Mouse (Mus musculus): ENCODE data around the gene Bbs1.
"Not testable (repeated sequence)": the region's sequence is repeated elsewhere in the genome, so short reads cannot be mapped to it uniquely, and the experiment has no call there.

The Bbs1 gene

DNA sequence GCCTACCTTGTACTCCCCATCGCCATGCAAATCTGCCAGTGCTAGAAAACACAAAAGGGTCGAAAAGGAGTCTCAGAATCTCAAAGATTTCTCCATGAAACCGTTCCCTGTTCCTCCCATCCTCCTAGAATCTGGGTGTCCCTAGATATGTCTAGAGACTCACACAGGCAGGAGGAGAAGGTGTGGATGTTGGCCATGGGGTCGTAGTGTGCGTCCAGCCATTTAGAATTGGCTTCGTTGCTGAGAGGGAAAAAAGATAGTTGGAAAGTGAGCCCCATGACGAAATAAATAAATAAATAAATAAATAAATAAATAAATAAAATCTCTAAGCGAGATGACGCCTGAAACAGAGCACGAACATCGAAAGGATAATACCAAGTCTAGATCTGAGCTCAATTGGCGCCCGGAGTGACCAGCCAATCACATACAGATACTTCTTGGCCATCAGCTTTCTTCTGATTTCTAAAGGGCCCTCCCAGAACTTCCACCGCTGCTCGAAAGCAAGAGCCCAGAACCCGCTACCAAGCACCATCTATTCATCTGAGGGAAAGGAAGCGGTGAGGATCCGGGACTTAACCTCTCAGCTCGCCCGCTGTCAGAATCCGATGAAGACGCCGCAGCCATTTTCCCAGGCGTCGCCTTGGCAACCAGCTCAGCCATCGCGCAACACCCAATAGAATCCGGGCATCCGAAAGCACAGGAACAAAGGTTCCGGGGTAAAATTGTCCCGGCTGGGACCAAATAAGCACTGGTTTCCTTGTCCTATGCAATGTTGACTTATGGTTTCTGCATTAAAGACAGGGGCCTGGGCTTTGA is at the start of gene Bbs1:
Bbs1 (minus strand) TSS at position 650 of the 816 bp plus-strand sequence.
- DNase-seq: peak; percentile 90

DNA sequence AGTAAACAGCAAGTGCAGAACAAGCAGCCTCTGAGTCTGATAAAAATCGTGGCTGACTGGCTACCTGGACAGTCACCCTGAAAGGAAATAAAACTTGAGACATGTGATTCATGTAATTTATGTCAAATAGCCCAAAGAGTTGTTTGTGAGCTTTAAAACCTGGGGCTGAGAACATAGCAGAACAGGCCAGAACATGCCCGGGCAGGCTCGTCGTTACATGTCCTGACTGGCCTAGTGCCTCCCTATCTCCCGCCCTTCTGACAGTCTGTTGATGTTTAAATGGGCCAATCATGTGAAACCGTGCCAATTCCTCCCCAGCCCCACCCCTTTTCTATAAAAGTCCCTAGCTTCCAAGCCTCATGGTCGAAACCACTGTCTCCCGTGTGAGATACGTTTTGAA is 42.2 kb upstream of the Bbs1 start:
- not testable (repeated sequence) for DNase-seq

DNA sequence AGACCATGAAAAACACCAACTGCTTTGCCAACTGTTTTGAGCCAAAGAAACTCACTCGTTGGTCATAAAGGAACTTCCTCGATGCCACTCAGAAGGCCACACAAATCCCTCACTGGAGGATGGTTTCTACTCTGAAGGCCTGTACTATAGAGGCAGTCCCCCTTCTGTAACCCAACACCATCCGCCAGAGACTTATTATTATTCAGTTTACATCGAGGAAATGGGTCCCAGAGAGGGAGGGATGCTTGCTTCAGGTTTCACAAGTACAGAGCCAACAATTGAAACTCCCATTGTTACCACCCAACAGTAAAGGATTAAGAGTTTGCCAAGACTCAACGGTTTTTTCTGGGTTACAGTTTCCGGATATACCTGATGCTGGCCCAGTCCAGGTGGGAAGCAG is 39.1 kb upstream of the Bbs1 start:
- DNase-seq: no peak

DNA sequence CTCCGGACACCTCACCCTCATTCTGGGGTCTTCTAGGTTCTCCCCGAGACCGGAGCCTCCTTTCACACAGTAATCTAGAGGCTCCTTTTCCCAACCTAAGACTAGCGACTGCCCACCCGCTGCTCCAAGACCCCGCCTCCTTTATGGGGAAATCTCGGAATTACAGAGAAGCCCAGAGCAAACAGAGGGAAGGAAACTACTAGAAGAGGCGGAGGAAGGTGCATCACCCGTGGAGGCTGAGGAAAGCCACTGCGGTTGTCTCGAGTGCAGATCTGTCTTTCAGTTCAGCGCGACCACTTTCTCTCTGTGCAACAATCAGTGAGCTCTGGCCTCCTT is 36.8 kb upstream of the Bbs1 start:
- no peak for DNase-seq

DNA sequence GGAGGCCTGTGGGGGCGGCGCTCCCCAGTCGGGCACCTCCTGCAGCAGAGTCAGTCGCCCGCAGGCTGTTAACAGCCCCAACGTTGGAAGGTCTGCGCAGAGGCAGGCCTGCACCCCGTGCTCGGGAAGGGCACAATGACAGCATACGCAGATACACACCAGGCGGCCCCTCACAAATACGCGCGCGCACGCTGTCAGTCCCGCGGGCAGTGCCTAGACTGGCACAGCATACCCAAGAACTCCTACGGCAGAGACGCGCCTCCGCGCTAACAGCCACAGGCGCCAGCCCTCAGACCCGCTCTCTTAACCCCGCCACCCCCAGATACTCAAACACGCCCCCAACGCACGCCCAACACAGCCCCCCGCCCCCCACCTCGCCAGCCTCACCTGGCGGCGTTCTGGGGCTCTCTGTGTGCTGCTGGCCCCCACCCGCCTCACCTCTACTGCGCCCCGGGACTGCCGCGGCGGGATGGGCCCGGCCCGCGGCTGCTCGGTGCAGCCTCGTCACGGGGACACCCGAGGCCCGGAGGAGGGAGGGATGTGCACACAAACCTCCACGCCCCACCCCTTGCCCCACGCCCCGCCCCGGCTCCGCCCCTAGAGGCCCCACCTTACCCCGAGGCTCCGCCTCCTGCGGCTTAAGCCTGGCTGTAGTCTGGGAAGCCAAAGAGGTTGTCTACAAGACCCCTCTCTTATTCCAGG is 36.3 kb upstream of the Bbs1 start, which contains the start of gene Peli3:
Peli3 (minus strand) TSS at position 577 of the 702 bp plus-strand sequence.
- DNase-seq: peak; percentile 94 to 95

DNA sequence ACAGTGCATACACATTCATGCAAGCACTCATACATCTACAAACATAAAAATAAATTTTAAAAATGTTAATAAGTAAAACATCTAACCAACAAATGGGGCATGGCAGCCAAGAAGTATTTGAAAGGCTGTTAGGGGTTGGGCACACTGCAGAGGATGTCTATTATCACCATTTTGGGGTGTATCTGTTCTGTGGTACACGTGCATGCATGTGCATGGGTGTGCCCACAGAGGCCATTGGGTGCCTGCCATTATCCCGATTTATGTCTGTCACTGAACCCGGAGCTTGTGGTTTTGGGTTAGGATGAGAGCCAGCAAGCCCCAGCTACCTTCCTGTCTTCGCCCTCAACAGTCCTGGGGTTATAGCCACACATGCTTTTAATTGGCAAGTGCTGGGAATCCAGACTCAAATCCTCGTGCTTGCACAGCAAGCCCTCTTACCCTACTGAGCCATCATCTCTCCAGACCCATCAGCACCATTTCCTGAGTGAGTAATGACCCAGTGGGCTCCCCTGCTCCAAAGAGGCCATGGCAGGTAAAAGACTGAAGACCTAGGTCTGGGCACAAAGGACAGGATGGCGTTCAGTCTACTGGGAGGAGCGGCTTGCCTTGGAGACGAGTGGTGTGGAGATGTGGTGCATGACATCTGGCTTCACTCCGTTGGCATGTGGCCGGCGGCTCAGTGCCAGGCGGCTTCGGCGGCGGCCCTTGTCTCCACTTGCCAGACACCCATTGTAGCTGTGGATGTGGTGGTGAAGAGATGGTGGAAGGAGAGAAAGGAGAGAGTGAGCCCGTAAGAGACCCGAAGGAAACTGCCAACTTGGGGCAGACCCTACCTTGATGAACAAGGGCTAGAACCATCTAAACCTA is 31.2 kb upstream of the Bbs1 start:
- DNase-seq: peak; percentile 90 to 92

DNA sequence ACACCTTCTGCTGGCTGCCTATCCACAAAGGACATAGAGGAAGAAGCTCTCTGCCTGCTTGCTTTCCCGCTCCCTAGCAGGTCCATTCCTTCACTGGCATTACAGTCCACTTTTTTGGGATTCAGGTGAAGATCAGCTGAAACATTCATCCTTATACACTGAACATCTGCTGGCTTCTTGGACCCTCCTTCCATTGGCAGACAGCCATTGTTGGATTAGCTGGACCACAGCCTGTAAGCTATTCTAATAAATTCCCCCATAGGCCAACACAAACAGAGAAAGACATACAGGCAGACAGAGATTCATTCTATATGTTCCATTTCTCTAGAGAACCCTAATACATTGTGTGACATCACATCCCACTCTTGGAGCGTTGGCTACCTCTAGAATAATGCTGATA is 30.5 kb upstream of the Bbs1 start:
- peak; percentile 50 to 51 for DNase-seq

DNA sequence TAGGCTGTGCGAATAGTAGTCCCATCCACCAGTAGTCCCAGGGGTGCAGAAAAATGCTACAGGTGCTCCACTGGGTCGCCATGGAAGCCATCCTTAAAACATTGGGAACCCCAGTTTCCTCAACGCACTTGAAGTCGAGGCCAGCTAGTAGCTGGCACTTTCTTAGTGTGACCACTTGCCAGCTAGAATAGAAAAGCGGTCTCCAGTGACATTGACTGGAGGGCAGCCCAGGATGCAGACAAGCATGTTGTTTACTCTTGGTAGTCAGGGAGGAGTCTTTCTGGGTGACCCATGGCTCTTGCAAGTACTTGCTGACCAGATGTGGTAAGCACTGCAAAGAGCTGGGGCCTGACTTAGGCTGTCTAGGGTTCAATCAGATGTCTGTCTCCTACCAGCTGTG is 22.4 kb upstream of the Bbs1 start:
- peak; percentile 45 to 48 for DNase-seq

DNA sequence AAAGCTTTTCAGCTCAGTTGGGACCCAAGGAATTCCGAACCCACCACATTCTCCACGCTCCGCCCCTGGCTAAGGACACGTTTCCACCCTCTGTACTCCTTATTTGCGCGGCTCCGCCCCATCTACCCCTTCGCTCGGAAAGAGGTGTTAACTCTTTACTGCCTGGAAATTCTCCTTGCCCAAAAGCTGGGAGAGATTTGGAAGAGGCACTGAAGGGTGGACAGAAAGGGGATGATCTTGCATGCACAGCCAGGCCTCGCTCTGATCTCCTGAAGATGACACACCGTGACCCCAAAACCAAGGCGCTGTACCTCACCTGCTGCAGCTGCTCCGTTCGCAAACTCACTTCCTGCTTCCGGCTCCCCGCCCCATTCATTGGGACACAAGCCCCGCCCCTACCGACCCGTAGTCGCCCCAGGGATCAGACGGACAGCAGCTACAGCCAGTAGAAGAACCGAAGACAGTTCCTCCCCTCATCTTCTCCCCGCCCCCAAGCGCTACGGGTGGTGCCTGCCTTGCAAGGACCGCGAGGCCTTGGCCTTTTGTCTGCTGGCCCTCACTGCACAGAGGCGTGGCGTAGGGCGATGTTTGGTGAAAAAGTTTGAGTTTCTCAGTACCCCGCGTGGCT is 21.6 kb upstream of the Bbs1 start, which contains the start of gene Dpp3:
Dpp3 (minus strand) TSS at position 384 of the 628 bp plus-strand sequence.
- DNase-seq: peak; percentile 100

DNA sequence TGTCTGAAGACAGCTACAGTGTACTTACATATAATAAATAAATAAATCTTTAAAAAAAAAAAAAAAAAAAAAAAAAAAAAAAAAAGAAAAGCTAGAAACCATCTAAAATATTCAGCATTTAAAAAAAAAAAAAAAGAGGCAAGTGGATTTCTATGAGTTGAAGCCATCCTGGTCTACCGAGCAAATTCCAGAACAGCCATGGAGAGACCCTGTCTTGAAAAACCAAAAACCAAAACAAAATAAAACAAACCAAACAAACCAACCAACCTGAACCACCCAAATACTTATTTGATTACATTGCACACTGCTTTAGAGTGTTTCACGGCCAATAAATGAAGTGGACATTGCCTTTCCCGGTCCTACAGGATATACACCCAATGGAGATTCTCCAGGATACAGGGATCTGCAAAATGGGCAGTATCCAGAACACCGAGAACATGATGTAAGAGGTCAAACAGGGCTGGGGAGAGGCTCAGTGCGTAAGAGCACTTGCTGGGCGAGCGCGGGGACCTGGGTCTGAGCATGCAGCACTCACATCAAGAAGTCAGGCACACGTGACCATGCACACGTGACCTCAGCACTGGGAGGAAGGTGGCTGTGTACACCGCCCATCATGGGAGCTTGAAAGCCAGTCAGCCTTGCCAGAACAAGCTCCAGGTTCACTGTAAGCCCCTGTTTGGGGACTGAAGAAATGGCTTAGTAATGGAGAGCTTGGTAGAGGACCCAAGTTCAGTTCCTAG is 18.9 kb upstream of the Bbs1 start:
- DNase-seq: no peak

DNA sequence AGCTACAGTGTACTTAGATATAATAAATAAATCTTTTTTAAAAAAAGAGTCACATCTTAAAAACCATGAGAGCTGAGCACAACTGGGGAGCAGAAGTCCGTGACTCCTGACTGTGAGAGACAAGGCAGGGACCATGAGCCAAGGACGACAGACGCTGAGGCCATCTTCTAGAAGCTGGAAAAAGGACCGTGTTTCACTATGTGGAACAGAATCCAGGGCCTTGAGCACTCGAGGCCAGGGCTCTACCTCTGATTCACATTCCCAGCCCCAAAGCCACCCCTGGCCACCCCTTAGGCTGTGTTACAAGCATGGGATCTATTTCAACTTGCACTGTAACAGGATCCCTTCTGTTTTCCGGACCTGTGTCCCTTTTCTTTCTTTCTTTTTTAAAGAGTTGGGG is 13.2 kb upstream of the Bbs1 start:
- DNase-seq: no peak

DNA sequence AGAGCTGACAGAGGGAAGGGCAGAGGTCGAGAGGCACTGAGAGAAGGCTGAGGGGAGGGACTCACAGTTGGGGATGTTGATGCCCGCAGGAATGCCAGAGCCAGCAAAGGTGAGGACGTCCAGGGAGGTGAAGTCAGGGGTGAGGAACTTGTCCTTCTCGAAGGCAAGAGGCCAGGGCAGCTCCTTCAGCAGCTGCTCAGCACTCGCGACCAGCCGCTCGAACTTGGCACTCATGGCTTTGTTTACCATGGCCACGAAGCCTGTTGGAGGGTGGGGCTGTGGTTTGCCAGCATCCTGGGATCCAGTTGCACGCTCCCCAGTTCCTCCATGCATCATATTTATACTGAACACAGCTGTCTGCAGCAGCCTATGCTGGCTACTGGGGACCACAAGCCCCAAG is 10.4 kb upstream of the Bbs1 start:
- DNase-seq: no peak

DNA sequence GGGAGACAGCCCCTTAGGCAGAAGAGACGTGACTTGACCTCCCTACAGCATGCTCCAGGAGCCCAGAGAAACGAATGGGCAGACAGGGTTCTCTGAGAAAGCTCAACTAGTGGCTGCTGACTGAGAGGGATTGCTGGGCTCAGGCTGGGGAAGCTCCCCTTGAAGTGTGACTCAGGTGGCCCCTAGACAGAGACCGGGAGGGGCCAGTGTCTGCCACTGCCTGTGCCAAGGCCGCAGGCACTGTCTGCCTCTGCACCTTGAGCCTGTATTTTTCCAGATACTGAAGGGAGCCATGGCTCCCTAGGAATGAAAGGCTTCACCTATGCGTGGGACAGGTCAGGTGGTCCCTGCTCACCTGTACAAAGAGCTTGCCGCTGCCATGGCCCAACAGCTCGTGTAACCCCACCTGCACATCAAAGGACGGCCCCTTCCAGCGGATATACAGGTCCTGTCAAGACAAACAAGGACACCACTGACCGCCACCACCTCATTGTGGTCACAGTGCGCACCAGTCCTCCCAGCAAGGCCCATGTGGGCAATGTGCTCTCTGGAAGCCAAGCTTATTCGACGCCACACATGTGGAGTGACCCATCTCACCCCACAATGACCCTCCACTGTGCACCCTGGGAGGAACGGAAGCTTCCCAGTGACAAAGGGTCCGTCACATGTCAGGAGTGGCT is 9.6 kb upstream of the Bbs1 start:
- no peak for DNase-seq

DNA sequence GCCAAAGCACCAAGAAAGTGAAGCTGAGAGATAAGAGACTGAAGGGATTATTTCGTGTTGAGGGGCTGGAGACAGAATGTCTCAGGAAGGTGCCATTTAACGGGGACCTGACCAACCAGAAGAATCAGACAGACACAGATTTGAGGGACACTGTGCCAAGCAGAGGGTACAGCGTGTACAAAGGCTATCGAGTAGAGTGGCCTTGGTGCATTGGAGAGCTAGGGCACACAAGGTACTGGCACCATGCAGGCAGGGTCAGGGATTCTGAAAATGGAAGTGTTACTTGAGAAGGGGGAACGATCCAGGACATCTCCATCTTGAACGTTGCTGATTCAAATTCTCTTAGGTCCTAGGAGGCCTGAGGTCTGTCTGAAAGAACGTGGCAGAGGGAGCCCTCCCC is 2.9 kb upstream of the Bbs1 start:
- no peak for DNase-seq

DNA sequence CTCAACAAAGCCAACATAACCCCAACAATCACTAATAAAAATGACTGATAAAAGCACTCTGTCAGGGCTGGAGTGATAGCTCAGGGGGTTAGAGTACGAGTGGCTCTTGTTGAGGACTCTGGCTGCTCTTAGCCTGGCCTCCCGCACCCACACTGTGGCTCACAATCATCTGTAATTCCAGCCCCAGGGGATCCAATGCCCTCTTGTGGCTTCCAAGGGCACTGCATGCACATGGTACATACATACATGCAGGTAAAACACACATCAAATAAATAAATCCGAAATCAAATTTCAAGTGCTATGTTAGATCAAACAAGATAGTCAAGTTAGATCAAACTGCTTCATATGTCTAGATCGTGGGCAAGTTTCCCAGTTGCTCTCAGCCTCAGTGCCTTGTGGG is 1.7 kb upstream of the Bbs1 start:
- peak; percentile 55 to 72 for DNase-seq

DNA sequence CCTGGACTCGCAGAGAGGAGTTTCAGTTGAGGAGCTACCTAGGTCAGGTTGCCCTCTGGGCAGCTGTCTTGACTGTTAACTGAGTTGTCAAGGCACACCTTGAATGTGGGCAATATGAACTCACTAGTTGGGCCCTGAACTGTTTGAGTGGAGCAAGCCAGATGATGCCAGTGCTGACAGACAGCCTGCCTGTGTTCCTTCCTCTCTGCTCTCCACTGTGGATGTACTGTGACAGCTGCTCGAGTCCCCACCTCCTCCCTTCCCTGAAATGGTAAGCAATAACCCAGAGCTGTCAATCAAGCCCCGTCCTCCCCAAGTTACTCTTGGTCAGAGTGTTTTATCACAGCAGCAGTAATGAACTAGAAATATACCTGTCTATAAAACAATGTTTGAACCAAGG is 6.5 kb downstream of the Bbs1 start:
- DNase-seq: no peak

DNA sequence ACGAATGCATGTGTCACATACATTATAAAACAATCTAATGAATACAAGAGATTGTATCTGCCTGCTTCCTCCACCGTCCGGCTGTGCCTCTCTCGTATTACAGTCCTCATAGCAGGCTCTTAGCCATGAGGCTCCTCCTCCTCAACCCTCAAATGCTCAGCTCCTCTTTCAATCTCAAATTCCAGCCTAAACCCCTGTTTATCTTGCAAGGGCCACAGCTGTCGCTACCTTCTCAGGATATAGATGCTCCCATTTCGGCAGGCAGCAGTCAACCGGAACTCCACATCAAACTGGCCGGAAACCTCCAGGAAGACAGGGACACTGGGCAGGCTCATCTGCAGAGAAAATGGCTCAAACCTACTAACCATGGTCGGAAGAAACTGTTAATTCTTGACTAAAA is 7.5 kb downstream of the Bbs1 start:
- DNase-seq: no peak

DNA sequence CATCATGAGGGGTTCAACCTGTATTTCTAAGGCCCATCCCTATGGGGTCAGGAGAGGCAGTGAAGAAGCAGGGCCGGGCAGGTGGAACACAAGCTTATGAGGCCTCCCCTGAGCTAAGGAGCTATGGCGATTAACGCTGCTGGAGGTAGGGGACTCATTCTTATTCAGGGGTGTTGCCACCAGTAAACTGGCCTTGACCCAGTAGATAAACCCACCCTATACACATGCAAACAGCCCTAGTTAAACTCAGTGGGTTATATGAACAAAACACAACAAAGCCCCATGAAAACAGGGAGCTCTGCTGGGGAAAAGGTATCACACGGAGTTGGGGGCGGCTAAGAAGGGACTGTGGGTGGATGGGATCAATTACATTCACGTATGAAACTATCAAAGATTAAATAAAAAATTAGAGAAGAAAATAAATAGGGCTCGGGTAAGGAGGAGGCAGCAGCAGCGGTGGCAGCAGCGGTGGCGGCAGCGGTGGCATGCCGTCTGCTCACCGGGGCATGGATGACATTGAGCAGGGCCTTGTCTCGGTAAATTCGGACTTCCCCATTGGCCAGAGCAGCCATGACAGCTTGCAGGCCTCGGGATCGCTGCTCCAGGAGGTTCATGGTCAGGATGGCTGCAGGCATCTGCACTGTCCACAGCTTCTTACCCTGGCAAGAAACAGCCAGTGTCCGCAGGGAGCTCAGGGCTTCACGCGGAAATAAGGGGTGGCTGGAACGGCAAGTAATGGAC is 9.5 kb downstream of the Bbs1 start:
- DNase-seq: no peak

DNA sequence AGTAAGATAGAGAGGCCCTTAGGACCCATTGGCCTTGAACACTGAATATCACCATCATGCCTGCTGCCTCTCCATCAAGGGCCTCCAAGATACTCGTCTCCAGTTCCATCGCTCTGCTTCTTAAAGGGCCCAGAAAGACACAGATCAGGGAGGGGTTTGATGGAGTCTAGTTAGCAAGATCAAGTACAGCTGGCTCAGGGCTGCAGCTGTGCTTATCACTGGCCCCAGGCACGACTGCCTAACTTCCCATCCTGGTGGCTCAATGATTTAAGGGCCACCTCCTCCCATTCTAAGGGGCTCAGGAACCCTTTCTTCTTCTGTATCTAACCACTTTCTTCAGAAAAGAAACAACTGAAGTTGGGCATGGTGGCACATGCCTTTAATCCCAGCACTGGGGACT is 14.6 kb downstream of the Bbs1 start:
- no peak for DNase-seq

DNA sequence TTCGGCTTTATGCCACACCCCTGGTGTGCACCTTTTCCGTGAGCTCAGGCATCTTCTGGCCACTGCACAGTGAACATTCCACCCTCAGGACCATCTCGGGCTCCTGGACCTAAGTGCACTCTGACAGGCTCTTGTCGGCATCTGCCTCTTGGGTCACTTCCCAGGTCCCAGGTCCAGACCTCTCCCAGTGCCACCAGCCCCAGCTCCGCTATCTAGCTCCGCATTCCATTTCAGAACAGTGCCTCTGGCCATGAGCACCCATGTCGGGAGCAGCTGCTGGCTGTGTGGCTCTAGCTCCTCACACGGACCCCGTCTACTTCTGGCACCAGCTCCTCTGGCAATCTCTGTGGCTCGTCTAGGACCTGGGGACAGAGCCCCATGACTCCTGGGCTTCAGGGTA is 16.6 kb downstream of the Bbs1 start:
- no peak for DNase-seq

DNA sequence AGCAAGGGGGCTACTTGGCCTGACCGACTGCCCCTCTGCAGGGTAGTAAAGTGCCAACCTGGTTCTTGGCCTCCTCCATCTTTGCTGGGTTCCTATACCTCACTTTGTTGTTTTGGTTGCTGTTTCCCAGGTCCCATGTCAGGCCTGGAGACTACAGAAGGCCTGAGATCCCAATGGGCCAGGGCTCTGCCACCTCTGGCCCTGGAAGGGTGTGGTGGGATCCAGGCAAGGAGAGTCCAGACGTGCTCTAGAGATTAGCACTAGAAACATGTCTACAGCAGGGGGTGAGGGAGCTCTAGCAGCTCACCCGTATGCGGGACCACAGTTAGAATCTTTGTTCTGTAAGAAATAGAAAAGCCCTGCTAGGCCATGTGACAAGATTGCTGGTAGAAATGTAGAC is 22.5 kb downstream of the Bbs1 start:
- no peak for DNase-seq

All from cerebellum, postnatal 10 days (tissue).